Mouse (Mus musculus) CH12.LX (cell line): ENCODE measurements around the gene Pik3ca. TPM values are rescaled to one million over a fixed set of nuclear protein-coding genes. Genes with fewer than 3 reads are reported as not detected.

Experiments
- DNase-seq: peaks from one replicate; pipeline ENCODE4 v3.0.0-alpha.2; 2013; ENCODE audit errors: extremely low read depth
- H3K27ac ChIP-seq: 2 replicates; pipeline ENCODE4 v1.5.1; 2012; ENCODE audit warnings: low read depth, mild to moderate bottlenecking, control low read depth, moderate library complexity; ENCODE audit not compliant: insufficient read depth
- H3K27me3 ChIP-seq: replicated peaks from 2 replicates; pipeline ENCODE3; 2012; ENCODE audit warnings: inconsistent platforms
- H3K36me3 ChIP-seq, 2 experiments: replicated peaks in 1 of 2; 2 replicates each; pipeline versions ENCODE3 to v1.6.1; 2012; ENCODE audit warnings: inconsistent platforms in 1 of 2, low read length in 1 of 2, mild to moderate bottlenecking in 1 of 2, mixed read lengths in 1 of 2, moderate library complexity in 1 of 2; ENCODE audit not compliant: control insufficient read depth in 1 of 2, insufficient read depth in 1 of 2
- H3K4me1 ChIP-seq, 2 experiments: 2 replicates each; pipeline ENCODE4 v1.6.1; 2012; ENCODE audit warnings: inconsistent platforms in 1 of 2, moderate library complexity in 1 of 2; ENCODE audit not compliant: insufficient read depth in 2 of 2, control insufficient read depth in 1 of 2
- H3K4me2 ChIP-seq: 2 replicates; pipeline ENCODE4 v1.6.1; 2012; ENCODE audit warnings: low read depth, mild to moderate bottlenecking, control low read depth; ENCODE audit not compliant: poor library complexity, insufficient read depth, severe bottlenecking
- H3K4me3 ChIP-seq, 3 experiments: fragments of 150-350 bp in 1 of 3; sonication (generic) in 1 of 3; replicated peaks in 1 of 3; 2 replicates each; pipeline versions ENCODE3 to v1.5.1; 2011 to 2012; ENCODE audit warnings: low read depth in 2 of 3, low read length in 2 of 3, mild to moderate bottlenecking in 2 of 3, moderate library complexity in 2 of 3, control low read depth in 1 of 3, improper control_type of control experiment in 1 of 3, inconsistent platforms in 1 of 3, mixed read lengths in 1 of 3; ENCODE audit not compliant: poor library complexity in 1 of 3
- H3K79me2 ChIP-seq: replicated peaks from 2 replicates; pipeline ENCODE4 v1.6.1; 2012; ENCODE audit warnings: mild to moderate bottlenecking, moderate library complexity; ENCODE audit not compliant: control insufficient read depth, poor library complexity, insufficient read depth, severe bottlenecking; ENCODE audit errors: extremely low read depth
- H3K9ac ChIP-seq: 2 replicates; pipeline ENCODE4 v1.6.1; 2012; ENCODE audit warnings: low read depth, mild to moderate bottlenecking, control low read depth, moderate library complexity; ENCODE audit not compliant: insufficient read depth
- H3K9me3 ChIP-seq: replicated peaks from 2 replicates; pipeline ENCODE3; 2012; ENCODE audit warnings: low read length, inconsistent platforms, mixed read lengths
- BHLHE40 ChIP-seq: IDR thresholded peaks from 2 replicates; pipeline ENCODE4 v1.6.1; 2011; ENCODE audit warnings: mild to moderate bottlenecking, low read depth, low read length, improper control_type of control experiment
- CHD1 ChIP-seq: IDR thresholded peaks from 2 replicates; pipeline ENCODE4 v1.6.1; 2012; ENCODE audit warnings: low read depth, low read length, improper control_type of control experiment, inconsistent platforms
- CHD2 ChIP-seq: IDR thresholded peaks from 2 replicates; pipeline ENCODE4 v1.6.1; 2011; ENCODE audit warnings: low read length, improper control_type of control experiment
- CTCF ChIP-seq, 2 experiments: IDR thresholded peaks in 1 of 2; conservative IDR thresholded peaks in 1 of 2; 2 replicates each; pipeline ENCODE4 v1.5.1; 2011 to 2012; ENCODE audit warnings: low read depth in 2 of 2, low read length in 2 of 2, improper control_type of control experiment in 1 of 2, inconsistent platforms in 1 of 2, mild to moderate bottlenecking in 1 of 2, moderate library complexity in 1 of 2
- E2F4 ChIP-seq: IDR thresholded peaks from 2 replicates; pipeline ENCODE4 v1.6.1; 2011; ENCODE audit warnings: low read depth, low read length, improper control_type of control experiment; ENCODE audit not compliant: insufficient replicate concordance
- ELF1 ChIP-seq: IDR thresholded peaks from 2 replicates; pipeline ENCODE4 v1.6.1; 2014; ENCODE audit warnings: low read depth, mild to moderate bottlenecking, inconsistent platforms, low read length, improper control_type of control experiment
- EP300 ChIP-seq: IDR thresholded peaks from 2 replicates; pipeline ENCODE4 v1.6.1; 2011; ENCODE audit warnings: low read length, improper control_type of control experiment
- ETS1 ChIP-seq: conservative IDR thresholded peaks from 2 replicates; pipeline ENCODE4 v1.6.1; 2012; ENCODE audit warnings: low read depth, mild to moderate bottlenecking, inconsistent platforms, low read length, improper control_type of control experiment, moderate library complexity
- GABPA ChIP-seq: IDR thresholded peaks from 2 replicates; pipeline ENCODE4 v1.6.1; 2012; ENCODE audit warnings: low read depth, low read length, improper control_type of control experiment, inconsistent platforms; ENCODE audit not compliant: insufficient replicate concordance
- HCFC1 ChIP-seq: IDR thresholded peaks from 2 replicates; pipeline ENCODE4 v1.6.1; 2012; ENCODE audit warnings: low read depth, mild to moderate bottlenecking, inconsistent platforms, low read length, improper control_type of control experiment
- IRF4 ChIP-seq: IDR thresholded peaks from 2 replicates; pipeline ENCODE4 v1.6.1; 2014; ENCODE audit warnings: low read depth, mild to moderate bottlenecking, inconsistent platforms, low read length, improper control_type of control experiment
- JUN ChIP-seq: IDR thresholded peaks from 2 replicates; pipeline ENCODE4 v1.6.1; 2011; ENCODE audit warnings: low read depth, mild to moderate bottlenecking, low read length, improper control_type of control experiment, moderate library complexity; ENCODE audit not compliant: insufficient read depth
- JUND ChIP-seq: conservative IDR thresholded peaks from 2 replicates; pipeline ENCODE4 v1.6.1; 2011; ENCODE audit warnings: low read depth, low read length, improper control_type of control experiment
- KAT2A ChIP-seq: IDR thresholded peaks from 2 replicates; pipeline ENCODE4 v1.6.1; 2012; ENCODE audit warnings: low read length, improper control_type of control experiment, inconsistent platforms; ENCODE audit not compliant: insufficient replicate concordance
- MAFK ChIP-seq: IDR thresholded peaks from 2 replicates; pipeline ENCODE4 v1.6.1; 2011; ENCODE audit warnings: low read length, improper control_type of control experiment; ENCODE audit not compliant: insufficient replicate concordance
- MAX ChIP-seq: IDR thresholded peaks from 2 replicates; pipeline ENCODE4 v1.6.1; 2011; ENCODE audit warnings: low read length, improper control_type of control experiment
- MAZ ChIP-seq: IDR thresholded peaks from 2 replicates; pipeline ENCODE4 v1.6.1; 2012; ENCODE audit warnings: low read depth, mild to moderate bottlenecking, inconsistent platforms, low read length, improper control_type of control experiment, moderate library complexity
- MEF2A ChIP-seq: IDR thresholded peaks from 2 replicates; pipeline ENCODE4 v1.6.1; 2014; ENCODE audit warnings: low read depth, mild to moderate bottlenecking, inconsistent platforms, low read length, improper control_type of control experiment, borderline replicate concordance
- MXI1 ChIP-seq: IDR thresholded peaks from 2 replicates; pipeline ENCODE4 v1.6.1; 2011; ENCODE audit warnings: mild to moderate bottlenecking, low read depth, low read length, improper control_type of control experiment
- MYC ChIP-seq: IDR thresholded peaks from 2 replicates; pipeline ENCODE4 v1.6.1; 2011; ENCODE audit warnings: low read depth, mild to moderate bottlenecking, improper control_type of control experiment, low read length
- NELFE ChIP-seq: IDR thresholded peaks from 2 replicates; pipeline ENCODE4 v1.6.1; 2011; ENCODE audit warnings: low read depth, low read length, improper control_type of control experiment
- NRF1 ChIP-seq: IDR thresholded peaks from 2 replicates; pipeline ENCODE4 v1.6.1; 2014; ENCODE audit warnings: low read depth, mild to moderate bottlenecking, inconsistent platforms, low read length, improper control_type of control experiment, moderate library complexity
- PAX5 ChIP-seq: IDR thresholded peaks from 2 replicates; pipeline ENCODE4 v1.6.1; 2012; ENCODE audit warnings: low read length, inconsistent platforms, mixed read lengths
- POLR2A ChIP-seq: IDR thresholded peaks from 2 replicates; pipeline ENCODE4 v1.6.1; 2011; ENCODE audit warnings: low read depth, mild to moderate bottlenecking, improper control_type of control experiment, low read length
- POLR2AphosphoS2 ChIP-seq: IDR thresholded peaks from 2 replicates; pipeline ENCODE4 v1.6.1; 2011; ENCODE audit warnings: low read depth, low read length, improper control_type of control experiment
- RAD21 ChIP-seq: IDR thresholded peaks from 2 replicates; pipeline ENCODE4 v1.6.1; 2011; ENCODE audit warnings: low read depth, mild to moderate bottlenecking, low read length, improper control_type of control experiment, moderate library complexity
- RCOR1 ChIP-seq: conservative IDR thresholded peaks from 2 replicates; pipeline ENCODE4 v1.6.1; 2012; ENCODE audit warnings: low read depth, mild to moderate bottlenecking, inconsistent platforms, low read length, improper control_type of control experiment
- SIN3A ChIP-seq: IDR thresholded peaks from 2 replicates; pipeline ENCODE4 v1.6.1; 2012; ENCODE audit warnings: low read length, improper control_type of control experiment, inconsistent platforms
- SMC3 ChIP-seq: IDR thresholded peaks from 2 replicates; pipeline ENCODE4 v1.6.1; 2011; ENCODE audit warnings: low read depth, low read length, improper control_type of control experiment
- TBP ChIP-seq: conservative IDR thresholded peaks from 2 replicates; pipeline ENCODE4 v1.6.1; 2011; ENCODE audit warnings: low read depth, low read length, improper control_type of control experiment
- TCF12 ChIP-seq: IDR thresholded peaks from 2 replicates; pipeline ENCODE4 v1.6.1; 2014; ENCODE audit warnings: low read depth, mild to moderate bottlenecking, inconsistent platforms, low read length, improper control_type of control experiment
- UBTF ChIP-seq: IDR thresholded peaks from 2 replicates; pipeline ENCODE4 v1.6.1; 2012; ENCODE audit warnings: low read depth, mild to moderate bottlenecking, inconsistent platforms, low read length, improper control_type of control experiment, moderate library complexity
- USF1 ChIP-seq: IDR thresholded peaks from 2 replicates; pipeline ENCODE4 v1.6.1; 2014; ENCODE audit warnings: low read depth, mild to moderate bottlenecking, inconsistent platforms, low read length, improper control_type of control experiment
- USF2 ChIP-seq: conservative IDR thresholded peaks from 2 replicates; pipeline ENCODE4 v1.6.1; 2011; ENCODE audit warnings: low read depth, low read length, improper control_type of control experiment
- ZC3H11A ChIP-seq: IDR thresholded peaks from 2 replicates; pipeline ENCODE4 v1.6.1; 2012; ENCODE audit warnings: low read depth, mild to moderate bottlenecking, inconsistent platforms, low read length, improper control_type of control experiment
- ZKSCAN1 ChIP-seq: IDR thresholded peaks from 2 replicates; pipeline ENCODE4 v1.6.1; 2012; ENCODE audit warnings: low read depth, inconsistent platforms, low read length, improper control_type of control experiment, borderline replicate concordance
- ZMIZ1 ChIP-seq: IDR thresholded peaks from 2 replicates; pipeline ENCODE4 v1.6.1; 2012; ENCODE audit warnings: low read depth, mild to moderate bottlenecking, inconsistent platforms, low read length, improper control_type of control experiment
- ZNF384 ChIP-seq: IDR thresholded peaks from 2 replicates; pipeline ENCODE4 v1.6.1; 2012; ENCODE audit warnings: low read depth, low read length, improper control_type of control experiment, inconsistent platforms
- dilution Hi-C: fragments of 300-500 bp; cut with MboI; formaldehyde crosslinking; loops from 2 replicates; pipeline ENCODE4 v1.14.3; 2020; ENCODE audit warnings: low sequenced_read_pairs; ENCODE audit not compliant: extremely low pct_unique_long_range_greater_than_20kb, extremely low pct_ligation_motif_present
- in situ Hi-C: fragments of 300-500 bp; cut with MboI; formaldehyde crosslinking; loops from 3 replicates; pipeline ENCODE4 v1.14.3; 2019; ENCODE audit warnings: low sequenced_read_pairs, low pct_ligation_motif_present, low pct_unique_long_range_greater_than_20kb, mixed read lengths
- polyA plus RNA-seq: library from polyadenylated mRNA; unstranded; fragments of >175 nt; gene quantifications from 2 replicates; pipeline ENCODE4 v1.2.1, GENCODE M21; 2012; ENCODE audit warnings: low read depth; ENCODE audit not compliant: insufficient read length
- total RNA-seq, 2 experiments: library from RNA; depleted of rRNA; stranded (reverse); fragments of 300-350 nt in 1 of 2; fragments of >200 nt in 1 of 2; gene quantifications; 2 replicates each; pipeline ENCODE4 v1.2.3; 2012 to 2014

Pik3ca gene
- total and polyA plus RNA-seq, 3 experiments, result 19.1 to 26.5 (median 19.6) TPM

GRCm38 (mm10) chr3:32364195-32364594, 33.3 kb upstream of the Pik3ca start:
- Histone ChIP-seq H3K36me3 (peaks cover 7 to 29% of the 10 kb centered on the region in 2 experiments), H3K79me2 (peaks cover 48% of the 10 kb centered on the region), H3K9me3 (no peaks in the 10 kb centered on the region), H3K27me3 (no peaks in the 10 kb centered on the region), H3K4me3 (peak overlapping the region; percentile 55 to 97 (median 57)), H3K4me1 (peaks cover 17 to 56% of the 10 kb centered on the region in 2 experiments), H3K27ac (no peak overlapping the region), H3K9ac (peak overlapping the region; percentile 61; the same call in 1 of the 2 replicates), H3K4me2 (peak overlapping the region; percentile 54; the same call in 1 of the 2 replicates)
- in situ Hi-C loops, result no loop called here
- TF ChIP-seq RAD21 (no peak), MYC (peak; percentile 100), MAFK (no peak; the same call in 1 of the 2 replicates), KAT2A (no peak), USF2 (no peak), CHD1 (peak; percentile 99), IRF4 (peak; percentile 83), POLR2AphosphoS2 (no peak), NELFE (peak; percentile 48; the same call in 1 of the 2 replicates), ZMIZ1 (peak; percentile 57; the same call in 1 of the 2 replicates), CTCF (conservative IDR thresholded peaks at IDR 0.05 in 1 of 2, IDR thresholded peaks at IDR 0.05 in 1 of 2; ENCODE audit: low read depth in 2 of 2, low read length in 2 of 2) (no peak), GABPA (no peak), POLR2A (peak; percentile 44), ETS1 (peak; percentile 67), NRF1 (peak; percentile 14; the same call in 1 of the 2 replicates), MAX (peak; percentile 98), MAZ (no peak), RCOR1 (no peak), ZKSCAN1 (no peak), TCF12 (peak; percentile 88), JUN (no peak), ELF1 (no peak), EP300 (peak; percentile 46; the same call in 1 of the 2 replicates), MEF2A (peak; percentile 58; the same call in 1 of the 2 replicates), SIN3A (peak; percentile 69), E2F4 (no peak), USF1 (no peak), SMC3 (no peak), ZC3H11A (no peak), MXI1 (peak; percentile 87), CHD2 (no peak), ZNF384 (no peak; the same call in 1 of the 2 replicates), UBTF (0 out of 2 replicates have a peak, but pooled peaks have one; percentile 8), TBP (0 out of 2 replicates have a peak, but pooled peaks have one; percentile 45), HCFC1 (no peak; the same call in 1 of the 2 replicates), PAX5 (no peak), BHLHE40 (peak; percentile 96), JUND (no peak)
- dilution Hi-C loops, result no loop called here
- peak; percentile 85 for DNase-seq
